Mouse (Mus musculus) ovary, postnatal 36 days (tissue): ENCODE measurements at regions not wholly inside any gene's neighbourhood (a gene's known extent, or its start where the extent isn't known, plus 50 kb on each side); places are given as distances from the start of the nearest gene placed in this dataset.

Experiments used
- DNase-seq: peaks from one replicate; pipeline ENCODE4 v3.0.0; 2022; ENCODE audit warnings: low spot score, mixed read lengths

GRCm38 (mm10) chr16:26168216-26168615 lies 62.6 kb upstream of the P3h2 start:
- no peak for DNase-seq

- no peak for DNase-seq
Measured at GRCm38 (mm10) chr16:26164066-26164465, 58.5 kb upstream of the P3h2 start.

GRCm38 (mm10) chr16:26163401-26163800 lies 57.8 kb upstream of the P3h2 start:
- no peak for DNase-seq

- DNase-seq: no peak
Measured at GRCm38 (mm10) chr16:26157606-26158005, 52.0 kb upstream of the P3h2 start.
